Mouse (Mus musculus): Measurements from ENCODE around the gene Rusc2.

Rusc2 gene

GRCm38 (mm10) chr4:43384541-43384940 lies 2.8 kb downstream of the Rusc2 start:
- DNase-seq (ENCODE audit: low spot score in 2 of 2): no peak

- DNase-seq (ENCODE audit: low spot score in 2 of 2): no peak
These were observed 5.2 kb downstream of the Rusc2 start for GRCm38 (mm10) chr4:43386932-43387331.

- DNase-seq (ENCODE audit: low spot score in 2 of 2): no peak
These were observed 7.6 kb downstream of the Rusc2 start for GRCm38 (mm10) chr4:43389390-43389789.

GRCm38 (mm10) chr4:43389845-43390440 lies 8.2 kb downstream of the Rusc2 start:
- no peak for DNase-seq (ENCODE audit: low spot score in 2 of 2)

GRCm38 (mm10) chr4:43391521-43392050 lies 9.8 kb downstream of the Rusc2 start:
- DNase-seq (ENCODE audit: low spot score in 2 of 2): no peak

GRCm38 (mm10) chr4:43394345-43394891 lies 12.6 kb downstream of the Rusc2 start:
- DNase-seq (ENCODE audit: low spot score in 2 of 2): no peak

- DNase-seq (ENCODE audit: low spot score in 2 of 2): no peak
These were observed 13.4 kb downstream of the Rusc2 start for GRCm38 (mm10) chr4:43395147-43395546.

- no peak for DNase-seq (ENCODE audit: low spot score in 2 of 2)
These were observed 14.1 kb downstream of the Rusc2 start for GRCm38 (mm10) chr4:43395836-43396235.

- DNase-seq (ENCODE audit: low spot score in 2 of 2): no peak
These were observed 14.6 kb downstream of the Rusc2 start for GRCm38 (mm10) chr4:43396381-43396780.

GRCm38 (mm10) chr4:43398014-43398413 lies 16.2 kb downstream of the Rusc2 start:
- DNase-seq (ENCODE audit: low spot score in 2 of 2): no peak

GRCm38 (mm10) chr4:43398829-43399331 lies 17.1 kb downstream of the Rusc2 start:
- DNase-seq (ENCODE audit: low spot score in 2 of 2): no peak

- DNase-seq (ENCODE audit: low spot score in 2 of 2): no peak
These were observed 17.8 kb downstream of the Rusc2 start for GRCm38 (mm10) chr4:43399391-43400131.

GRCm38 (mm10) chr4:43400976-43401375 lies 19.2 kb downstream of the Rusc2 start:
- no peak for DNase-seq (ENCODE audit: low spot score in 2 of 2)

GRCm38 (mm10) chr4:43401486-43401885 lies 19.7 kb downstream of the Rusc2 start:
- DNase-seq (ENCODE audit: low spot score in 2 of 2): no peak

- DNase-seq (ENCODE audit: low spot score in 2 of 2): no peak
These were observed 20.4 kb downstream of the Rusc2 start for GRCm38 (mm10) chr4:43402212-43402611.

GRCm38 (mm10) chr4:43404697-43405096 lies 22.9 kb downstream of the Rusc2 start:
- no peak for DNase-seq (ENCODE audit: low spot score in 2 of 2)

GRCm38 (mm10) chr4:43406162-43406971 lies 24.6 kb downstream of the Rusc2 start:
- no peak for DNase-seq (ENCODE audit: low spot score in 2 of 2)

- DNase-seq (ENCODE audit: low spot score in 2 of 2): no peak
These were observed 25.5 kb downstream of the Rusc2 start for GRCm38 (mm10) chr4:43407071-43407920.

GRCm38 (mm10) chr4:43414761-43415160 lies 33.0 kb downstream of the Rusc2 start:
- DNase-seq (ENCODE audit: low spot score in 2 of 2): no peak

- no peak for DNase-seq (ENCODE audit: low spot score in 2 of 2)
These were observed 33.7 kb downstream of the Rusc2 start for GRCm38 (mm10) chr4:43415221-43416070.

Measured in spleen, postnatal 4 days (tissue).